Mouse (Mus musculus) embryonic facial prominence, embryonic 13.5 days (tissue): ENCODE results near the gene Spp2. TPM values are rescaled to one million over a fixed set of nuclear protein-coding genes. Genes with fewer than 3 reads are reported as not detected.

Experiments
- ATAC-seq: fragments of 200-750 bp; cut with Nextera tagmentation; 2 replicates; pipeline ENCODE4 v1.8.0; 2017; ENCODE audit warnings: low read depth; ENCODE audit not compliant: insufficient number of reproducible peaks, insufficient read depth, low FRiP score, low TSS enrichment
- H3K27ac ChIP-seq: fragments of 300-500 bp; sonication (generic); 2 replicates; pipeline ENCODE4 v1.5.1; 2015; ENCODE audit warnings: moderate library complexity, mild to moderate bottlenecking, inconsistent platforms
- H3K27me3 ChIP-seq: fragments of 300-500 bp; sonication (generic); 2 replicates; pipeline ENCODE4 v1.6.1; 2015; ENCODE audit warnings: mild to moderate bottlenecking, inconsistent platforms
- H3K36me3 ChIP-seq: fragments of 300-500 bp; sonication (generic); 2 replicates; pipeline ENCODE4 v1.6.1; 2015; ENCODE audit warnings: mild to moderate bottlenecking, inconsistent platforms
- H3K4me1 ChIP-seq: fragments of 300-500 bp; sonication (generic); 2 replicates; pipeline ENCODE4 v1.6.1; 2015; ENCODE audit warnings: inconsistent platforms
- H3K4me2 ChIP-seq: fragments of 300-500 bp; sonication (generic); 2 replicates; pipeline ENCODE4 v1.6.1; 2015; ENCODE audit warnings: moderate library complexity, mild to moderate bottlenecking, inconsistent platforms
- H3K4me3 ChIP-seq: fragments of 300-500 bp; sonication (generic); 2 replicates; pipeline ENCODE4 v1.5.1; 2015; ENCODE audit warnings: mild to moderate bottlenecking, inconsistent platforms
- H3K9ac ChIP-seq: fragments of 300-500 bp; sonication (generic); 2 replicates; pipeline ENCODE4 v1.6.1; 2015; ENCODE audit warnings: mild to moderate bottlenecking, inconsistent platforms
- H3K9me3 ChIP-seq: fragments of 300-500 bp; sonication (generic); 2 replicates; pipeline ENCODE4 v1.6.1; 2016; ENCODE audit warnings: inconsistent platforms
- WGBS: fragments of 180-500 bp; shearing (Covaris S2); methylation state at CpG from one replicate; pipeline ENCODE4 v1.1.7; 2015; ENCODE audit warnings: mixed read lengths; 5-methylcytosine and 5-hydroxymethylcytosine counted together
- polyA plus RNA-seq: library from polyadenylated mRNA; unstranded; fragments of >200 nt; fragmentation: Nextera tagmentation; extraction: Ambion mirVana; gene quantifications from 2 replicates; pipeline ENCODE4 v1.2.1, GENCODE M21; 2015

Gene Spp2
- polyA plus RNA-seq, 1 experiment from 2014 or later = not detected

DNA sequence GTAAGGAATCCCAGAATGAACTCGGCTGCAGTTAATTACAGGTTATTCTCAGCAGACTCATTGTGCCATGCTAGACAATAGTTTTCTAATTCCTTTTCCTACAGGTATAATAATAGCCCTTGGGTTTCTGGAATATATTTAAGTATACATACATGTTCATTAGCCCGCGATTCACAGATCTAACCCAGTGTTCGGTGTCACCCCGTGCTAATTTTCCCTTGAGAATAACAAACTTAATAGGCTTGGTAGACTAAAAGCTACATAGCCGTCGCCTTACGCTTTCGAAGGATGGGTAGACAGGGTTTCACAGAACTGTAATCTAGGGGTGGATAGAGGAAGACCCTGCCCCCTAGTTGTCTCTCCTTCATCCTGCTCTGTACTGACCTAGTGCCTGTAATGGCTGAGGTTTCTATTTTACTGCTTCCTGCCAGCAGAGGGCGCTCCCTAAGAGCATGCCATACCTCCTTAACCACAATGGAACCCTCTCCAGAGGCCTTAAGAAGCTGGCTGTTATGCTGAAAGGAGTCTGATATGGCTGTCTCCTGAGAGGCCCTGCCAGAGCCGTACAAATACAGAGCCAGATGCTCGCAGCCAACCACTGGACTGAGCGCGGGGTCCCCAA lies 49.8 kb downstream of the Spp2 start:
- Histone ChIP-seq H3K9me3 (no peaks in the 10 kb centered on the region), H3K4me2 (no peak overlapping the region), H3K36me3 (no peaks in the 10 kb centered on the region), H3K4me1 (0 out of 2 replicates have a peak, but pooled peaks cover 4% of the 10 kb centered on the region), H3K27me3 (no peaks in the 10 kb centered on the region), H3K9ac (no peak overlapping the region), H3K4me3 (no peak overlapping the region), H3K27ac (no peak overlapping the region)
- ATAC-seq = 0 out of 2 replicates have a peak, but pooled peaks have one; percentile 48
- WGBS = 45% methylated on average over 14 of the region's 14 CpGs

DNA sequence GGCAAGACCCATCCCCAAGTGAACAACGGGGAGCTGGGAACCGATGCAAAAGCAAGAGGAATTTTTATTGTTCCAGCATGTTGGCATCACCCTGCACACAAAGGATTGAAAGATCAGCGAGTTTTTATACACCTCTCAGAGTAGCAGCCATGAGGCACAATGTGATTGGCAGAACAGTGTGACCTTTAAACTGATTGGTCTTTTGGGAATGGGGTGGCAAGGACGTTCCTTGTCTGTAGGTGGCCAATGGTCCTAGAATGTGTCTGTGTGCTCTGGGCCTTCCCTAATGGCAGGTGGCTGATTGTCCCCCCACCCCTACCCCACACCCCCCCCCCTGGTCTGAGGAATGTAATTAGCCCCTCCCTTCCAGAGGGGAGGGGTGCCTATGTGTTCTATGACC lies 52.4 kb downstream of the Spp2 start:
- Histone ChIP-seq H3K4me3 (no peak overlapping the region), H3K9ac (no peak overlapping the region), H3K4me2 (no peak overlapping the region), H3K27me3 (no peaks in the 10 kb centered on the region), H3K9me3 (no peaks in the 10 kb centered on the region), H3K36me3 (no peaks in the 10 kb centered on the region), H3K4me1 (peaks cover 25% of the 10 kb centered on the region), H3K27ac (no peak overlapping the region)
- ATAC-seq = no peak
- 84% methylated on average over 4 of the region's 4 CpGs for WGBS

DNA sequence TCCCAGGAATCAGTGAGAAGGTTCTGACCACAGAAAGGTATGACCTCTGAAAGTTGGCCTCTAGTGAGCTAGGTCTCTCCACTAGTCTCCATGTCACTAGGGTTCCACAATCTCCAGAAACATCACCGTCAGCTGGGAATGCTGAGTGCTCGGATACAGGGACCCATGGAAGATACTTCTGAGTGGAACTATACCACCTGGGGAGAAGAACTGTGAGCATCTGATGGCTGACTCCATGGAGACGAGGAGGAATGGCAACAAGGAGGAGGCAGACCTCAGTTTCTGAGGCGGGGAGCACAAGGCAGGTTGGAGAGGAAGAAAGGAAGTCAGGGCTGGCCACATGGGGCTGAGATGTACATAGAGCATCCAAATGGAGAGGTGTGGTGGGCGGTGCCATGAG lies 52.9 kb downstream of the Spp2 start:
- Histone ChIP-seq H3K9ac (no peak overlapping the region), H3K4me1 (peaks cover 30% of the 10 kb centered on the region), H3K4me3 (no peak overlapping the region), H3K4me2 (no peak overlapping the region), H3K9me3 (no peaks in the 10 kb centered on the region), H3K36me3 (no peaks in the 10 kb centered on the region), H3K27ac (no peak overlapping the region), H3K27me3 (no peaks in the 10 kb centered on the region)
- ATAC-seq = no peak
- 87% methylated on average over 5 of the region's 5 CpGs for WGBS

DNA sequence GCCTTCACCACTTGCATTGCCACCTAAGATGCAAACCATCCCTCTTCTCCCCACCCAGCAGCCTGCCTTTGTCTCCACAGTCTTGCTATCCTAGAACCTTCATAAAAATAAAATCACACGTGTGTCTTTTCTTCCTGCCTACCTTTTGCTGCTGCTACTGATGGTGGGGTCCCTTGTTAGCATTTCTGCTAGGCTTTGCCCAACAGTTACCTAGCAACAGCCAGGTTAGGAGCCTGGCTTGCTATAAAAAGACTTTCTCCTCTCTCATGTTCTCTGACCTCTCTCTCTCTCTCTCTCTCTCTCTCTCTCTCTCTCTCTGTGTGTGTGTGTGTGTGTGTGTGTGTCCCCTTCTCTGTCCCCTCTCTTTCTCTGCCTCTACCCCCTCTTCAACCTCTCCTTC lies 54.3 kb downstream of the Spp2 start:
- H3K4me1 ChIP-seq = peaks cover 31% of the 10 kb centered on the region
- no peak overlapping the region for H3K9ac ChIP-seq
- no peak overlapping the region for H3K4me2 ChIP-seq
- H3K27ac ChIP-seq = no peak overlapping the region
- no peaks in the 10 kb centered on the region for H3K36me3 ChIP-seq
- ATAC-seq = no peak
- 38% methylated on average over 1 of the region's 1 CpGs for WGBS
- no peaks in the 10 kb centered on the region for H3K27me3 ChIP-seq
- no peaks in the 10 kb centered on the region for H3K9me3 ChIP-seq
- H3K4me3 ChIP-seq = no peak overlapping the region

DNA sequence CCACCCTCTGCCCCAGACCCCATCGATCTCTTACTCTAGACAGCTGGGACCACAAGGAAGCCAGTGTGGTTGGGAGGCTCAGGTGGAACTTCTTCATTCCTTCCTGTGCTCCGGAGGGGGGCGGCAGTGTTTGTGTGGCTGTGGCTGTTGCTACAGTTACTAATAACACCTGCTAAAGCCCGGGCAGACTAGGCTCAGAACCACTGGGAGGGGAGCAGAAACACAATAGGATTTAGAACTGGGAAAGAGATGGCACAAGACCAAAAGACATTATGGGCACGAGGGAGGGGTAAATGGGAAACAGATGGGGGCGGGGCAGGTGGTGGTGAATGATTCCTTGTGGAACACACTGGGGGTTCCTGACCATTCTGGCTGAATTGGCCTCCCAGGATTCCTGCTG lies 55.7 kb downstream of the Spp2 start:
- no peak overlapping the region for H3K4me2 ChIP-seq
- no peak overlapping the region for H3K9ac ChIP-seq
- no peaks in the 10 kb centered on the region for H3K9me3 ChIP-seq
- H3K27me3 ChIP-seq = no peaks in the 10 kb centered on the region
- 27% methylated on average over 6 of the region's 6 CpGs for WGBS
- H3K4me1 ChIP-seq = peaks cover 27% of the 10 kb centered on the region
- H3K27ac ChIP-seq = peak overlapping the region; percentile 66
- ATAC-seq = 0 out of 2 replicates have a peak, but pooled peaks have one; percentile 43
- H3K36me3 ChIP-seq = no peaks in the 10 kb centered on the region
- no peak overlapping the region for H3K4me3 ChIP-seq

DNA sequence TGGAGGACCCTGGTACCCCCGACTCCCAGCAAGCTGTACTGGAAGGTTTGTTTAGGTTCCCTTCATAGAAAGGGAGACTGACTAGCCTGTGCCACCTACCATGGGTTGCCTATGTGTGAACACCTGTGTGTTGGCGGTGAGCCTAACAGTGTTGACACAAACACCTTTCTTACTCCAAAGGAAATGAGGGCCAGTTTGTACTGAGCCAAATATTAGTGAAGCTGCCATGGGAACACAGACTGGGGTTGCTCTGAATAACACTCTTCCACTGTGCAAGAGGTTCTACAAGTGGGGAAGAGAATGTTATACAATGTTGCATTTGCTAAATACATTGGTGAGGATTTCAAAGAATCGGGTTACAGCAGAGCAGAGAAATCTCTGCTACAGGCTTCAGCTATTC lies 56.5 kb downstream of the Spp2 start:
- ATAC-seq = no peak
- 89% methylated on average over 3 of the region's 3 CpGs for WGBS
- no peak overlapping the region for H3K27ac ChIP-seq

DNA sequence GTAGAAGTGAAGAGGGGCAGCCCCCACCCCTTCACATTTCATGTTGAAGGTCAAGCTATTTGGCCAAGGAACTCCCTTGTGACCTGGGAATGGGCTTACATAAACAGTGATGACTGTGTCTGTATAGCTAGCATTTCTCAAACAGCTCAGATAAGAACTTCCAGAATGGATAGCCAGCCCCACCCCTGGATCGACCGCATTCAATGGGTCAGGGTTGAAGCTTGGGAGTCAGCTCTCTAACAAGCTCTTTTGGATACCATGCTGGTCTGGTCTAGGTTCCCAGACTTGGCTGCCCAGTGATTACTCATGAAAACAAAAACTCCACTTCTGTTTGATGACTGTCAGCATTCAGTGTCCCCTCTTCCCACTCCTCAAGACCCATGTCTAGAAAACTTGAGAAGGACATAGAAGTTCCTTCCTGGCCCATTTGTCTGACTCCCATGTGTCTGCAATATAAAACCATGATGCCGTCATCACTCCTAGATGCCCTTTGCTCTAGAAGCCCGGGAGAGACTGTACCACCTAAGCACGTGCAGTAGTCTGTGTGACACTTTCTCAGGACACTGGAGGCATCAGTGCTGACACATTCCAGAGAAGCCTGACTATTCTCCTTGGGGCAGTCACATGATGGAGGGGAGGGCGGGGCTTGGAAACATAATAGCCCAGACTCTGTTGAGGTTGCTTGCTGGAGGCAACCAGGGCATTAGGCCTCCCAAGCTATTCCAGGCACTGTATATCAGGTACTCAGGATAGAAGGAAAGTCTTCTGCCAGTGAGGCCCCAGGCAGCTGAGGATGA lies 57.5 kb downstream of the Spp2 start:
- 68% methylated on average over 6 of the region's 6 CpGs for WGBS
- H3K4me1 ChIP-seq = peaks cover 27% of the 10 kb centered on the region
- H3K9me3 ChIP-seq = no peaks in the 10 kb centered on the region
- H3K4me2 ChIP-seq = no peak overlapping the region
- H3K36me3 ChIP-seq = no peaks in the 10 kb centered on the region
- H3K9ac ChIP-seq = no peak overlapping the region
- no peak for ATAC-seq
- no peaks in the 10 kb centered on the region for H3K27me3 ChIP-seq
- H3K27ac ChIP-seq = no peak overlapping the region
- H3K4me3 ChIP-seq = no peak overlapping the region

More for the DNA sequence above, 56.5 kb downstream of the Spp2 start:
- no peaks in the 10 kb centered on the region for H3K36me3 ChIP-seq
- no peak overlapping the region for H3K4me2 ChIP-seq
- H3K4me1 ChIP-seq = peaks cover 27% of the 10 kb centered on the region
- no peaks in the 10 kb centered on the region for H3K9me3 ChIP-seq
- no peaks in the 10 kb centered on the region for H3K27me3 ChIP-seq
- H3K9ac ChIP-seq = no peak overlapping the region
- H3K4me3 ChIP-seq = no peak overlapping the region

DNA sequence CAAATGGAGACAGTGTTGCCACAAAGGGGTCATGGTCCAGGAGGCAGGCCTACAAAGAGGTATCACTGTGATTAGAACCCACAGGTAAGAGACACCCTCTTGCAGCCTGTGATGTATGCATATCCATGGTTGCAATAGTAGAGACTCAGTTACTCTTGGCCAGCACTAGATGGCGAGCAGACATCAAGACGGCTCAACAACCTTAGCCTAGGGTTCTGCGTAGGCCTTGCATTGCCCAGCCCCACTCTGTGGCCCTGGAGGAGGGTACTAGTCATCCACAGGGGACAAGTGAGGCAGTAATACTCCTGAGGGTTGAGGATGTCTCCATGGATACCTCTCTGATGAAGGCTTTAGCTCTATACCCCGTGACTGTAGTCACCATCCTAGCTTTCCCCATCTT lies 59.0 kb downstream of the Spp2 start:
- peaks cover 27% of the 10 kb centered on the region for H3K4me1 ChIP-seq
- no peak overlapping the region for H3K27ac ChIP-seq
- H3K36me3 ChIP-seq = no peaks in the 10 kb centered on the region
- H3K9me3 ChIP-seq = no peaks in the 10 kb centered on the region
- no peak overlapping the region for H3K4me3 ChIP-seq
- no peaks in the 10 kb centered on the region for H3K27me3 ChIP-seq
- H3K4me2 ChIP-seq = no peak overlapping the region
- no peak for ATAC-seq
- H3K9ac ChIP-seq = no peak overlapping the region
- 81% methylated on average over 4 of the region's 4 CpGs for WGBS

DNA sequence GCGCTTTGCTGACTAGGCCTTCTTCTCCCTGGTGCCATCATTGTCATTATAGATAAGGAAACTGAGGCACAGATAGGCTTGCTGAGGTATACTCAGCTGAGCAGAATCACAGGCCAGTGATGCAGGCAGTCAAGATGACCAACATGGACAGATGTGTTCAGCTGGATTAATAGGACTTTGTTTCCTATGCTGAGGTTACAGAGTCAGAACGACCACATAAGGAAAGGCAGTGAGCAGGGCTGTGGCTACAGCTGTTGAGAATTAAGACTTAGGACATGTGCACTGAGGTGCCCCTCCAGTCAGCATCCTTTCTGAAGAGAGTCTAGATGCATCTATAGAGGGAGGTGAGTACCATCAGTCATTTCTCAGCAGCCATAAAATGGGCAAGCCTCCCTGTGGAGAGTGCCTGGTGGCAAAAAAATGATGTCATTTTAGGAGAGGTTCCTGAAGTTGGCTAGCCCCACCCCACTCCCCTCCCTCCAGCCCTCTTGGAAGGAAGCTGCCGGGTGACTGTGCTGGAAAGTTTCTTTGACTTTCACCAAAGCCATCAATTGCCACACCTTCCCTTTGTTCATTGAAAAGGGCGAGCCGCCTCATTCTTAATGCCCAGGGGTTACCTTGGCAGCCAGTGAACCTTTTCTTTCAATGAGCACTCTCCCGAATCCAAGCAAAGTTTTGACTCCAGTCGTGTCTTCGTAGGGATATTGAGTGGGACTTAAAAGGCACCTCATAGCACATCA lies 59.7 kb downstream of the Spp2 start:
- no peak for ATAC-seq
- no peak overlapping the region for H3K4me2 ChIP-seq

DNA sequence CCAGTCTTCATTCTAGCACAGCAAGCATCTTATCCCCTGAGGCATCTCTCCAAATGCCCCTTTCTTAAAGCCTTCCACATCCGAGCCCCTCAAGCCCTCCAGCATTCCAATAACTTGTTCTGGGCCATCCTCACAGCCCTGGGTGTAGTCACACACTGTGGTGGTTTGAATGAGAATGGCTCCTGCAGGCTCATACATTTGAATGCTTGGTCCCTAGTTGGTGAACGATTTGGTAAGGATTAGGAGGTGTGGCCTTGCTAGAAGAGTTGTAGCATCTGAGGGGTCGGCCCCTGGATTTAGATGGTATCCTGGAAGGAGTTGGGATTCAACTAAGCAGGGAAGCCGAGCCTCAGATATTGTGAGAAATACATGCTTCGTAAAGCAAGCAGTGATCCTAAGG lies 61.1 kb downstream of the Spp2 start:
- Histone ChIP-seq H3K36me3 (no peaks in the 10 kb centered on the region), H3K27me3 (no peaks in the 10 kb centered on the region), H3K4me1 (peaks cover 16% of the 10 kb centered on the region), H3K27ac (no peak overlapping the region), H3K4me2 (no peak overlapping the region), H3K9me3 (no peaks in the 10 kb centered on the region), H3K4me3 (no peak overlapping the region), H3K9ac (no peak overlapping the region)
- ATAC-seq = no peak
- 78% methylated on average over 5 of the region's 5 CpGs for WGBS

More for the DNA sequence above, 59.7 kb downstream of the Spp2 start:
- Histone ChIP-seq H3K9me3 (no peaks in the 10 kb centered on the region), H3K27me3 (no peaks in the 10 kb centered on the region), H3K4me3 (no peak overlapping the region), H3K9ac (no peak overlapping the region), H3K27ac (no peak overlapping the region), H3K4me1 (peaks cover 27% of the 10 kb centered on the region), H3K36me3 (no peaks in the 10 kb centered on the region)
- 66% methylated on average over 8 of the region's 8 CpGs for WGBS

DNA sequence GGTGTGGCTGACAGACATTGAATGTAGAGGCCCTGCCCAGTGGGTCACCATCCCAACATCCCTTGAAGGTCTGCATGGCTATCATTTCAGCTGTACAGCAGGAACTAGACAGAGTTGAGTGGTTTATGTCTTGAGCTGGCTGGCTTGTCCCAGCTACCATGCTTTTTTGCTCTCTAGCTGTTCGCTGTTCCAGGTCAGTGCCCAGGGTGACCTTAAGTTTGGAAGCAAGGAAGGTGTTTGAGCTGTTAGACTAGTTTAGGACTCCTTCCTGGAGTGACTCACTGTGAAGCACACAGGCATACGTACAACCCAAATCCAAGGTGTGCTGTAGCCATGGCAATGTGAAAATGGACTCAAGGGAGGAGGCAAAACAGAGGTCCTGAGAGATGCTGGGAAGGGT lies 61.6 kb downstream of the Spp2 start:
- Histone ChIP-seq H3K9ac (no peak overlapping the region), H3K9me3 (no peaks in the 10 kb centered on the region), H3K4me3 (no peak overlapping the region), H3K4me1 (peaks cover 11% of the 10 kb centered on the region), H3K27ac (no peak overlapping the region), H3K36me3 (no peaks in the 10 kb centered on the region), H3K4me2 (no peak overlapping the region), H3K27me3 (no peaks in the 10 kb centered on the region)
- 90% methylated on average over 2 of the region's 2 CpGs for WGBS
- no peak for ATAC-seq
